Mouse (Mus musculus) spleen, postnatal 10 days (tissue): ENCODE data around the gene Map4.
"Not testable (repeated sequence)": the region's sequence is repeated elsewhere in the genome, so short reads cannot be mapped to it uniquely, and the experiment has no call there.

Experiments
- DNase-seq, 2 experiments: peaks; one replicate each; pipeline ENCODE4 v3.0.0; 2021 to 2022; ENCODE audit warnings: low spot score in 2 of 2

The Map4 gene

DNA sequence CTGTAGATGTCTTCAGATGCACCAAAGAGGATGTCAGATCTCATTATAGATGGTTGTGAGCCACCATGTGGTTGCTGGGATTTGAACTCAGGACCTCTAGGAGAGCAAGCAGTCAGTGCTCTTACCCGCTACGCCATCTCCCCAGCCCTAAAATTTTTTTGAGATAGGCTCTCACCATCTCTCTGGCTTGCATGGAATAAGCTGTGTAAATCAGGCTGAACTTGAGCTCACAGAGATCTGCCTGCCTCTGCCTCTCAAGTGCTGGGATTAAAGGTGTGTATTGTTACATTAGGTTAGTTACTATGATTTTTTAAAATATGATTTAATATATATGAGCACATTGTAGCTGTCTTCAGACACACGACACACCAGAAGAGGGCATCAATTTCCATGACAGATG is 2.1 kb upstream of the Map4 start:
- no peak for DNase-seq

DNA sequence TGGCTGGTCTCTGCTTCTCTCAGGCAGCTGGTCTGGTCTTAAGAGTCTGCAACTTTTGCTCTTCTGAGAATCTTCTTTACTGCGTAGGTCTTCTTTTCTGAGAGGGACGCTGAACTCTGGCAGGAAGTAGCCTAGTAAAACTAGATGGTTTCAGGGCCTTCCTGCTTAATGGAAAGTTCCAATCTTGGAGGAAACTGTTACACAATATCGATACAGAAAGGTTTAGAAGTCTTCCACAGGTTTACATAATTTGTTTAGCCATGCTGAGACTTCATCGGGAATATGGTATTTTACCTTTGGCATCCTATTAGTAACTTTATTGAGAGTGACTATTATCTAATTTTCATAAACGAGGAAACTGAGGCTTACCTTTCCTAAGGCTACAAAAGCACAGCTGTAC is 1.2 kb upstream of the Map4 start:
- no peak for DNase-seq

GRCm38 (mm10) chr9:109930752-109931151 is 508 bp upstream of the Map4 start:
- DNase-seq, result no peak

DNA sequence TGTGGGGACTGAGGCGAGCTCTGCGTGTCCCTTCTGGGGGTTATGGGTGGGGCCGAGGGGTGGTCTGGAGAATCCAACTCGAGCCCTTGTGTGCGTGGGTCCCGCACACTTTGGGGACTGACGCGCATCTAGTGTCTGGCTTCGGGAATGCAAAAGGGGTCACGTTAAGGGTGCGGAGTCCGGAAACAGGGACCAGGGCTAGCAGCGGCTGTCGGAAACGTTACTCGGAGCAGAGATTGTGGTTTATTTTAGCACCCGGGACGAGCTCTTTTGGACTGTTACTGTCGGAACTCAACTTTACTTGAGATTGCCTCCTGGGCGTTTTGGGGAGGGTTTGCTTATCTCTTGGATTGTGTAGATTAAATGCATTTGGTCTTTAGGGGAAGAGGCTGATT is 1.1 kb downstream of the Map4 start:
- no peak for DNase-seq

DNA sequence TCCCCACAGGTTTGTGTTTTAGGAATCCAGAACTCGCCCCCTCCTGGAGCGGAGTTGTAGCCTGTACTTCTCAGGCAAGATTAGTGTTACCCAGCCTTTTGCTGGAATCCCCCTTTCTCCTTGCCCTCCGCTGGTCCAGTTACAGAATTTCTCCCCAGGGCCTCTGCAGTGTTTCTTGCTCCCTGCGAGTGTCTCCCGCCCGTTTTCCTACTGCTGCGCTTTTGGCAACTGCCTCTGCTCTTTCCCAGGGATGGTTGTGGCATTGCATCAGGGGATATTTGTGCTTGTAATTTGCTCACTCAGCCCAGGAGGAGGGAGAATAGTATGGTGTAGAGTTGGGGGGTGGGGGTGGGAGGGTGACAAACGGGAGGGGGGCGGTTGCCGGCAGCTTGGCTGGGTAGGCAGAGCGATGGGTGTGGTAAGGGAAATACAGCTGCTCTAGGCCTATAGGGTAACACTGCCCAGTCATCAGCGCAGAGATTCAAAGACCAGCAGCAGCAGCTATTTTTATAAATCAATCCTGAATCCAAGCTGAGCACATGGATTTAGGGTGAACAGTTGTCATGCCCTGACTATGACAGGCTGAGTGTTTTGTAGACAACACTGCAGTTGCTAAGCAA is 1.6 kb downstream of the Map4 start:
- peak; percentile 10 to 23 for DNase-seq

GRCm38 (mm10) chr9:109939401-109939800 is 8.1 kb downstream of the Map4 start:
- no peak for DNase-seq

- no peak for DNase-seq
These were observed 11.5 kb downstream of the Map4 start for GRCm38 (mm10) chr9:109942796-109943195.

- no peak for DNase-seq
These were observed 13.5 kb downstream of the Map4 start for GRCm38 (mm10) chr9:109944712-109945111.

- no peak for DNase-seq
These were observed 17.3 kb downstream of the Map4 start for GRCm38 (mm10) chr9:109948546-109948945.

- no peak for DNase-seq
These were observed 18.5 kb downstream of the Map4 start for GRCm38 (mm10) chr9:109949801-109950200.

DNA sequence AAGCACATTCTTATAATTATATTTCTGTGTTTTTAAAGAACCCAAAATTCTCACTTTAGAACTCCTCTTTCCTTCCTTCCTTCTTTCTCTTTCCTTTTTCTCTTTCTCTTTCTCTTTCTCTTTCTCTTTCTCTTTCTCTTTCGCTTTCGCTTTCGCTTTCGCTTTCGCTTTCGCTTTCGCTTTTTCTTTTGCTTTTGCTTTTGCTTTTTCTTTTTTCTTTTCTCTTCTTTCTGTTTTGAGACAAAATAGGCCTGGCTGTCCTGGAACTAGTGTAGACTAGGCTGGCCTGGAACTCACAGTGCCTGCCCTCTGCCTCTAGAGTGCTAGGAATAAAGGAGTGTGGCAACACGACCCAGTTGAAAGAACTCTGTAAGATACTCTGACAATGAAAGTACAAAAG is 22.3 kb downstream of the Map4 start:
- no peak for DNase-seq

DNA sequence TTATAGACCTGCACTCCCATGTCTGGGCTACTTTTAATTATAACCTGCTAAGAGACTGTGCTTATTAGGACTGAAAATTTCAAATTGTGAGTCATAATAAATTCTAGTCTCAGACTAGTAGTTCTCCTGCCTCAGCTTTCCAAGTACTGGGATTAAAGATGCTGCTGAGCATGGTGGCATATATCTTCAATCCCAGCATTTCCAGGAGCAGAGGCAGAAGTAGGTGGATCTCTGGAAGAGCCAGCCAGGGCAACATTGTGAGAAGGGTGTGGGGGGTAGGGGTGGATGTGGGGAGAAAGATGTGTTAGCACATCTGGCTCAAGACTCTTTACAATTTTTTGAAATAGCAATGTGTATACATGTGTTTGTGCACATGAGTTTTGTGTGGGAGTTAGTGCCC is 23.4 kb downstream of the Map4 start:
- DNase-seq, result no peak

DNA sequence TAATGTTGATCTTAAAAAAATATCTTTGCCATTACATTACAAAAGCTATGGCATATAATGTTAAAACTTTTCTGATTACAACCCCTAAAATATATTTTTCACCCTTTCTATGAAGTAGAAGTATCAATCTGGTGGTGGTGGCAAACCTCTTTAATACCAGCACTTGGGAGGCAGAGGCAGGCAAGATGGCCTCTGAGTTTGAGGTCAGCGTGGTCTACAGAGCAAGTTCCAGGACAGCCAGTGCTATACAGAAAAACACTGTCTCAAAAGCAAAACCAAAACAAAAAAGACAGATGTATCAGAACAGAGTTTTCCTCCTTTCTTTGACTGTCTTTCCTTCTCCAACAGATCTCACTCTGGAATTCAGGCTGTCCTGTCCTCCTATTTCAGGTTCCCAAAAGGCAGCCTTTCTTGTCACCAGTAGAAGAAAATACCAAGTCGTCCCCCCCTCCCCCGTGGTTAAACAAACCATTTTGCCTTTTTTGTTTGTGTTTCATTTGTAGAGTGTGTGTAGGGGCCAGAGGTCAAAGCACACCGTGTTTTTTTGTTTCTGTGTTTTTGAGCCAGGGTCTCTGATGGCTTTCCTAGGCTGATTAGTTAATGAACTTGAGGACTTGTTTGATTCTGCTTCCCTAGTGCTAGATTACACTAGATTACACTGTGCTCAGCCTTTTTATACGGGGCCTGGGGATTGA is 28.3 kb downstream of the Map4 start:
- DNase-seq, result no peak

- DNase-seq, result no peak
These were observed 29.3 kb downstream of the Map4 start for GRCm38 (mm10) chr9:109960593-109960992.

- DNase-seq, result no peak
These were observed 33.5 kb downstream of the Map4 start for GRCm38 (mm10) chr9:109964761-109965160.

DNA sequence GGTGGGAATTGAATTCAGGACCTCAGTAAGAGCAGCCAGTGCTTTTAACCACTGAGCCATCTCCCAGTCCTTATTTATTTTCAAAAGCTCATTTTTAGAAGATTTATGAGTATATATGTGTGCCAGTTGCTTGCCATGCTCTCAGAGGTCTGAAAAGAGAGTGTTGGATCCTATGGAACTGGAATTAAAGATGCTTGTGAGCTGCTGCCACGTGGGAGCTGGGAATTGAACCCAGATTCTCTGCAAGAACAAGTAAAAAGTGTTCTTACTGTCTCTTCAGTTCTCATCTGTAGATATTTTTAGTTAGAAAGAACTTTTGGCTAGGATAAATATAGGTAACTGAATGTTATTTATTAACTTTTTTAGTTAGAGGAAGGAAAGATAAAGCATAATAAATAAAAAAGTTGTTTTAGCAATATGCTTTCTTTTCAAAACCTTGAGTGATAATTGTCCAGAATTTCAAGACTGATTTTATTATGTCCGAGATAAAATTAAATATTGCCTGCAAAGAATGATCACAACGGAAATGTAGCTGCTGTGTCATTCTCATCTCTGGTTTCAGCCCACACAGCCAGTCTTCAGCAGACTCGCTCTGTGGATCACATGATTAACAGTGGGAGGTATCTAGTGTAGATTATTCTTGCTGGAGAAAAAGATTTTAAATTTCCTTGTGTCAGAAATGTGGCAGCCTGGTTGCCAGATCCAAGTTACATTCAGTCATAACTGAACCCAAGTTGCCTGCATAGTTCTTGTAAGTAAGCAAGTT is 37.3 kb downstream of the Map4 start:
- no peak for DNase-seq

- DNase-seq, result no peak
These were observed 37.9 kb downstream of the Map4 start for GRCm38 (mm10) chr9:109969181-109969580.

DNA sequence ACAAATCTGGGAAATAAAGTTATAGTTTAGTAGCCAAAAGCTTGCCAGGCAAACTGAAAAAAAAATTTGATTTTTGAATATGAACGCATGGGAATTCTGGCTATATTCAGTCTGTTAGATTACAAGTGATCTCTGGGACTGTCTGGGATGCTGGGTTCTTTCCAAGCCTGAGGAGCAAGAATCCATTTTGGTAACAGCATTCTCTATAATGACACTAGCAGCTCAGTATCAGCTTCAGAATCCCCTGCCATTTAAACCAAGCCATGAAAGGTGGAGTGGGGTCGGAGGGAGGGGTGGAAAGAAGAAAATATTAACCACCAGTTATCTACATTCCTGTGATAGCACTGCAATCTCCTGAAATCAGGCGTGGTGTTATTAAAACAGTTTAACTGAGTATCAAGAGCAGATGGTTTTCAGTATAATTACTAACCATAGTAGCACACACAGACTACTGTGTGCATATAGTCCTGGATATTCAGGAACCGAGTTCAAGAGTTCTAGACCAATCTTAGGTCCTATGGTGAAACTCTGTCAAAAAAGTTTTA is 38.6 kb downstream of the Map4 start:
- DNase-seq, result no peak

DNA sequence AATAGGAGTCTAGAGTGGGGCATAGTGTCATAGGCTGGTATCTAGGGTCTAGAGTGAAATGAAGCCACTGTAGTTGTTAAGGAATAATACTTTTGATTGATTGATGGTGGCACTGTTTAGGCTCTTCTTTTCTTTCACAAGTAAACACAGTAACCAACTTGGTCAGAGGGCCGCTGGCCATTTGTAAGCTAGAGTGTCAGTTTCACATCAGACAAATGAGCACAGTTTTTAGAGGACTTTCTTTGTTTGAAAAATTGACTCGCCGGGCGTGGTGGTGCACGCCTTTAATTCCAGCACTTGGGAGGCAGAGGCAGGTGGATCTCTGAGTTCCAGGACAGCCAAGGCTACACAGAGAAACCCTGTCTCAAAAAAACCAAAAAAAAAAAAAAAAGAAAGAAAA is 40.5 kb downstream of the Map4 start:
- DNase-seq, result not testable (repeated sequence)

- DNase-seq, result not testable (repeated sequence)
These were observed 49.0 kb downstream of the Map4 start for GRCm38 (mm10) chr9:109980223-109980622.

- peak; percentile 9 to 45 for DNase-seq
These were observed 54.2 kb downstream of the Map4 start for GRCm38 (mm10) chr9:109985416-109985815.

GRCm38 (mm10) chr9:109989084-109989483 is 57.8 kb downstream of the Map4 start:
- DNase-seq, result no peak

DNA sequence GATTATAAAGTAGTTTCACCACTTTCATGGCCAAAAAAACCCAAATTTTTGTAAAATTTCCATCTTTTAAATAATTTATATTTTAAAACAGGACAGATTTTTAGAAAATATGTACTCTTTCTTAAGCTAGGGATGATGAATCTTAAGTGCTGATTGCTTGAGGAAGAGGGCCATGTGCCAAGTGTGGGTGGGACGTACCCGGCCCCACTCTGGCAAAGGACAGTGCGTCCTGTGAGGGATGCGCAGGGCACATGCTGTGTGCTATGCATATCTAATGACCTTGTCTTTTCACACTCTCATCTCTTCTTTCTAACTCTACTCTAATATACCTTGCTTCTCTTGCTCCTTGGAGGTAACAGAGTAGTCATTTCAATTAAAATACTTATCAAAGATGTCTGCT is 66.2 kb downstream of the Map4 start:
- no peak for DNase-seq
